Mouse (Mus musculus): ENCODE data around the gene Dgke. TPM values are rescaled to one million over a fixed set of nuclear protein-coding genes. Genes with fewer than 3 reads are reported as not detected.

Dgke gene
- polyA plus RNA-seq (2014; fragmentation: Illumina TruSeq; extraction: RNeasy Lipid Tissue Mini Kit (QIAGEN cat#74804); ENCODE audit: low read depth, low replicate concordance): 8.9 TPM

GRCm38 (mm10) chr11:89066750-89067149 lies at the start of gene Dgke:
Gene Dgke, minus strand, starts transcription at chr11:89066850.

GRCm38 (mm10) chr11:89073541-89073940 lies 6.9 kb upstream of the Dgke start, which contains the start of gene Gm525:
Gene Gm525, plus strand, starts transcription at chr11:89073841.

GRCm38 (mm10) chr11:88998974-88999722 lies 67.5 kb downstream of the Dgke start, which contains the start of gene Trim25:
Gene Trim25, plus strand, starts transcription at chr11:88999376.

Other genes starting within 250 kb of the Dgke start
- gene Akap1, start 202.3 kb downstream of the Dgke start, polyA plus RNA-seq (2014; fragmentation: Illumina TruSeq; extraction: RNeasy Lipid Tissue Mini Kit (QIAGEN cat#74804); ENCODE audit: low read depth, low replicate concordance): 129 TPM
- gene Scpep1, start 111.4 kb downstream of the Dgke start, polyA plus RNA-seq (2014; fragmentation: Illumina TruSeq; extraction: RNeasy Lipid Tissue Mini Kit (QIAGEN cat#74804); ENCODE audit: low read depth, low replicate concordance): 20.9 TPM
- not detected for gene Elobl, start 99.9 kb downstream of the Dgke start, polyA plus RNA-seq (2014; fragmentation: Illumina TruSeq; extraction: RNeasy Lipid Tissue Mini Kit (QIAGEN cat#74804); ENCODE audit: low read depth, low replicate concordance)
- gene Coil, start 96.6 kb downstream of the Dgke start, polyA plus RNA-seq (2014; fragmentation: Illumina TruSeq; extraction: RNeasy Lipid Tissue Mini Kit (QIAGEN cat#74804); ENCODE audit: low read depth, low replicate concordance): 6.0 TPM
- gene Trim25, start 67.5 kb downstream of the Dgke start, polyA plus RNA-seq (2014; fragmentation: Illumina TruSeq; extraction: RNeasy Lipid Tissue Mini Kit (QIAGEN cat#74804); ENCODE audit: low read depth, low replicate concordance): 19.2 TPM
- gene Gm525, start 7.0 kb upstream of the Dgke start, polyA plus RNA-seq (2014; fragmentation: Illumina TruSeq; extraction: RNeasy Lipid Tissue Mini Kit (QIAGEN cat#74804); ENCODE audit: low read depth, low replicate concordance): not detected
- 0.45 TPM for gene Nog, start 235.5 kb upstream of the Dgke start, polyA plus RNA-seq (2014; fragmentation: Illumina TruSeq; extraction: RNeasy Lipid Tissue Mini Kit (QIAGEN cat#74804); ENCODE audit: low read depth, low replicate concordance)